Mouse (Mus musculus) intestine, embryonic 14.5 days (tissue): ENCODE measurements around the gene Methig1. TPM values are rescaled to one million over a fixed set of nuclear protein-coding genes. Genes with fewer than 3 reads are reported as not detected.
"Not testable (repeated sequence)": the region's sequence is repeated elsewhere in the genome, so short reads cannot be mapped to it uniquely, and the experiment has no call there.

ENCODE experiments used
- ATAC-seq: fragments of 200-750 bp; cut with Nextera tagmentation; replicated peaks from 2 replicates; pipeline ENCODE4 v1.8.0; 2017; ENCODE audit warnings: low read depth, moderate number of reproducible peaks, moderate TSS enrichment, moderate library complexity; ENCODE audit not compliant: low FRiP score, low TSS enrichment
- DNase-seq: peaks from one replicate; pipeline ENCODE4 v3.0.0-alpha.2; 2018; ENCODE audit warnings: low spot score
- H3K27ac ChIP-seq: fragments of 300-500 bp; sonication (generic); 2 replicates; pipeline ENCODE4 v1.5.1; 2014; ENCODE audit warnings: low read depth, mild to moderate bottlenecking, control low read depth
- H3K27me3 ChIP-seq: fragments of 300-500 bp; sonication (generic); replicated peaks from 2 replicates; pipeline ENCODE4 v1.6.1; 2014; ENCODE audit warnings: low read length, control low read depth; ENCODE audit not compliant: control insufficient read depth, insufficient read depth
- H3K36me3 ChIP-seq: fragments of 300-500 bp; sonication (generic); 2 replicates; pipeline ENCODE4 v1.6.1; 2014; ENCODE audit warnings: low read length, control low read depth; ENCODE audit not compliant: control insufficient read depth, insufficient read depth
- H3K4me1 ChIP-seq: fragments of 300-500 bp; sonication (generic); replicated peaks from 2 replicates; pipeline ENCODE4 v1.6.1; 2014; ENCODE audit warnings: low read length, control low read depth, mixed read lengths; ENCODE audit not compliant: control insufficient read depth, insufficient read depth
- H3K4me2 ChIP-seq: fragments of 300-500 bp; sonication (generic); 2 replicates; pipeline ENCODE4 v1.6.1; 2014; ENCODE audit warnings: low read length
- H3K4me3 ChIP-seq: fragments of 300-500 bp; sonication (generic); 2 replicates; pipeline ENCODE4 v1.5.1; 2014; ENCODE audit warnings: low read depth, low read length, control low read depth, mixed read lengths
- H3K9ac ChIP-seq: fragments of 300-500 bp; sonication (generic); 2 replicates; pipeline ENCODE4 v1.6.1; 2014; ENCODE audit warnings: mild to moderate bottlenecking, low read length
- H3K9me3 ChIP-seq: fragments of 300-500 bp; sonication (generic); 2 replicates; pipeline ENCODE4 v1.6.1; 2016; ENCODE audit warnings: low read length, control low read depth; ENCODE audit not compliant: control insufficient read depth
- WGBS: fragments of 180-500 bp; shearing (Covaris S2); extraction: QIAGEN DNeasy Blood & Tissue Kit; methylation state at CpG from one replicate; pipeline ENCODE4 v1.1.7; 2014; 5-methylcytosine and 5-hydroxymethylcytosine counted together
- polyA plus RNA-seq: library from polyadenylated mRNA; unstranded; fragments of >200 nt; fragmentation: Nextera tagmentation; extraction: Ambion mirVana; gene quantifications from 2 replicates; pipeline ENCODE4 v1.2.1, GENCODE M21; 2014

Methig1 gene
- polyA plus RNA-seq, 1 experiment from 2014 or later: not detected

- Histone ChIP-seq H3K36me3 (no peaks in the 10 kb centered on the region), H3K27ac (no peak overlapping the region), H3K27me3 (no peaks in the 10 kb centered on the region), H3K9ac (no peak overlapping the region), H3K9me3 (no peaks in the 10 kb centered on the region), H3K4me2 (no peak overlapping the region), H3K4me1 (no peaks in the 10 kb centered on the region), H3K4me3 (no peak overlapping the region)
- no peak for DNase-seq
- ATAC-seq: no peak
- WGBS: 66% methylated on average over 7 of the region's 7 CpGs
Observed at GRCm38 (mm10) chr15:100330739-100331138, 22.2 kb upstream of the Methig1 start.

DNA sequence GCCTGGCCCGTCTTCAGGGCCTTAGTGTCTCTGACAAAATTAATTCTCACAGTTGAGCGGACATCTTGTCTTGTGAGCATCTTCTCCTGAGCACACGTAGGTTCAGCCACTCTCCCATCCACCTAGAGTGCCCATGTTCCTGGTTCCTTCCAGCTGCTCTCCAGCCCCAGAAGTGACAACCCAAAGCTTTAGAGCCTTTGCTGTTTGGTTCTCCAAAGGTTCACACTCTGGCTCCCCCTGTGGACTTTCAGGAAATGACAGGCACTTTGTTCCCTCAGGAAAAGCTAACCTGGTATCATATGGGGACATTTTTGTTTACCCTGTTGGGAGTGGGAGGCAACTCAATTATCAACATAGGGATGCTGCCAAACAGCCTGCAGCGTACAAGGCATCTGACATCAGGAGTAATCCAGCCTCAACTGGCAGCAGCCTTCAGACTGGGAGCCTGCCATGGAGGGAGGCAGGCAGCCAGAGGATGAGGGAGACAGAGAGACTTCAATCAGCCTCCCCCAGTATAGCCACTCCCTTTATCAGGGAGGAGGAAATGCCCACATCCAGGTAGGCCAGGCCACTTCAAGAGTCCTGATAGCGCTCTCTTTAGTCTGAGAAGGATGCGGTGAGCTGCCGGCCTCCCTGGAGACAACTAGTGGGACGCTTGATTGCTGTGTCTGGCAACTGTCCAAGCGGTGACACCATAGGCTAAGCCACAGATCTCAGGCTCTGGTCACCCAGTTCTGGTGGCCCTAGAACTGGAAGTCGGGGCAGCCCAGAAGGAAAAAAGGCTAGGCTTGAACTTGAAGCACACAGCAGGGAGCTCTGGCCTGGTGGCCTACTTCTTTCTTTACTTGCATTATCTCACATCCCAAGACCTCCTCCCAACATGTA, 20.6 kb upstream of the Methig1 start:
- ATAC-seq, DNase-seq, H3K27me3 ChIP-seq, H3K4me1 ChIP-seq, H3K4me2 ChIP-seq, H3K36me3 ChIP-seq, H3K4me3 ChIP-seq, H3K9ac ChIP-seq, H3K9me3 ChIP-seq, H3K27ac ChIP-seq: not testable (repeated sequence)
- 37% methylated on average over 2 of the region's 10 CpGs for WGBS

- WGBS: 77% methylated on average over 10 of the region's 10 CpGs
- no peaks in the 10 kb centered on the region for H3K9me3 ChIP-seq
- no peak within 1 kb of the TSS for H3K4me3 ChIP-seq
- no peak for ATAC-seq
- H3K4me2 ChIP-seq: no peak within 1 kb of the TSS
- no peaks in the 10 kb centered on the region for H3K27me3 ChIP-seq
- no peak within 1 kb of the TSS for H3K27ac ChIP-seq
- H3K9ac ChIP-seq: no peak within 1 kb of the TSS
- no peak for DNase-seq
- H3K4me1 ChIP-seq: no peaks in the 10 kb centered on the region
- H3K36me3 ChIP-seq: no peaks in the 10 kb centered on the region
Observed at GRCm38 (mm10) chr15:100334629-100335028, 18.3 kb upstream of the Methig1 start, which contains the start of gene Mettl7a3. Mettl7a3 (plus strand) TSS chr15:100334929.

DNA sequence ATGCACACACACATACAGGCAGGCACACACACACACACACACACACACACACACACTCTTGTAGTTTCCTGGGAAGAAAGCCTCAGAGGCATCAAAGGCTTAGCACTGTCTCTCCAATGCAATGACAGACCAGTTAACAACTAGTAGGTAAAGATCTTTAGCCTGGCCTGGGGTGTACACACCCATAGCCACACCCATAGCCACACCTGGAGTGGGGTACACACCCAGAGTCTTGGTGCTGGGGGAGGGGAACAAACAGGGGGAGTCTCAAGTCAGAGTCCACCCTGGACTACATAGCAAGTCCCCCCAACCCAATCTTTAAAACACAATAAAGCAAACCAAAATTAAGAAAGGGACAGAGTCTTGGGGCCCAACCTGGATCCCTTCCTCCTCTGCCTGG, 15.6 kb upstream of the Methig1 start:
- H3K36me3 ChIP-seq, H3K4me2 ChIP-seq, DNase-seq, H3K4me1 ChIP-seq, H3K9ac ChIP-seq, H3K9me3 ChIP-seq, H3K27me3 ChIP-seq, H3K4me3 ChIP-seq, H3K27ac ChIP-seq, ATAC-seq: not testable (repeated sequence)

DNA sequence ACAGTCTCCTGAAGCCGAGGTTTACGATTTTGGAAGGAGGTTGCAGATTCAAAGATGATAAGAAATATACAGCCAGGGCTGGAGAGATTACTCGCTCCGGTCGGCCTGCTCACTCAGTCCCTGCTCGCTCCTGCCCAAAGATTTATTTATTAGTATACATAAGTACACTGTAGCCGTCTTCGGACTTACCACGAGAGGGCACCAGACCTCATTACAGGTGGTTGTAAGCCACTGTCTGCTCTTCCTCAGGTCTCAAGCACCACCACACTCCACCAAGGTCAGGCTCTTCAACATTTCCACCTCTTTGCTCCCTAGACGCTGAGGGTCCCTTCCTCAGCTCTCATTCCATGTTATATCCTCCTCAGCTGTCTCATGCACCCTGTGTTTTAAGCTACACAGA, 15.1 kb upstream of the Methig1 start:
- not testable (repeated sequence) for H3K4me2 ChIP-seq, H3K27me3 ChIP-seq, H3K4me3 ChIP-seq, H3K9ac ChIP-seq, H3K27ac ChIP-seq, H3K4me1 ChIP-seq, H3K36me3 ChIP-seq, DNase-seq, H3K9me3 ChIP-seq
- ATAC-seq: peak; percentile 55; the same call in 1 of the 2 replicates
- WGBS: 22% methylated on average over 9 of the region's 10 CpGs

DNA sequence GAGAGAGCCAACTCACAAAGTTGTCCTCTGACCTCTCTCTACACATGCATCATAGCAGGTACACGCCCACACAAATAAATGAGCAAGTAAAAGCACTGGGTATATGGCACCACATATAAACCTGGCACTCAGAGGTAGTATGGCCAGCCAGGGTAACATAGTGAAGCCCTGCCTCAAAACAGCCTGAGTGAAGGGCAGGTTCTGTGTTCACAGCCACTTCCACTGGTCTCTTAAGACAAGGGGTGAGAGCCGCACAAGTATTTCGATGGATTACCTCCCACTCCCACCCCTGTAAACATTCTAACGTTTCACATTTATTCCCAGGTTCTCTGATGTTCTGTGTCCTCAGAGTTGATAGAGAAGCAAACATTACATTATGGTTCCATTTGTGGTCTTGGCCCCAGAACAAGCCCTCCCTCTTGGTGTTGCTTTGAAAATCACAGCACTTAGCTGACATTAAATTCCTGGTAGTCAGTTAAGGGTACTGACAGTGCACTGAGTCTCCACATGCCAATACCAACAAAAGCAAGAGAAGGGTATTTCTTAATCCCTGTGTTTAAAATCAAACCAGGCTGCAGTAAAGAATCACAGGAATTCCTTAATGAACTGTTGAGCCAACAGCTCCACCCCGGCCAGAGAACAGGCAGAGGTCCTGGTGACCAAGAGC, 11.5 kb upstream of the Methig1 start:
- not testable (repeated sequence) for H3K4me1 ChIP-seq, H3K9me3 ChIP-seq, H3K27me3 ChIP-seq, H3K4me3 ChIP-seq, H3K9ac ChIP-seq, DNase-seq, H3K36me3 ChIP-seq, H3K27ac ChIP-seq, ATAC-seq, H3K4me2 ChIP-seq
- WGBS: 40% methylated on average over 4 of the region's 5 CpGs

DNA sequence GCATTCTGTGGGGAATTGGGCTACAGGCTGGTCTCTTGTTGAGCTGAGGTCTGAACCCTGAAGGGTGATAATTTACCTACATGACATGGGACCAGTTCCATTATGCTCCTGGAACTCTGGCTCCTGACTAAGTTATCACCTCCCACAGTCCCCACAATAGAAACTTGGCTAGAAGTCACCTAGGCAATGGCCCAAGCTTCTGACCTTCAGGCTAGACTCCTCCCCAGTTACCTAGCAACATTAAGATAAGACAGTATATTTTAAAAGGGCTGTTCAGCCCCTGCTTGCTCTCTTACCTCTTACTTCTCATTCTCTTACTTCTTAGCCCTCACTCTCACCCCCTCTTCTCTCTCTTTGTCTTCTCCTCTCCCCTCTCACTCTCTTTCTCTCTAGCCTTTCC, 7.5 kb upstream of the Methig1 start:
- Histone ChIP-seq H3K27ac (no peak overlapping the region), H3K4me1 (peaks cover 6% of the 10 kb centered on the region; the same call in 1 of the 2 replicates), H3K9ac (no peak overlapping the region), H3K9me3 (no peaks in the 10 kb centered on the region), H3K36me3 (no peaks in the 10 kb centered on the region), H3K27me3 (no peaks in the 10 kb centered on the region), H3K4me3 (no peak overlapping the region), H3K4me2 (no peak overlapping the region)
- ATAC-seq: no peak
- DNase-seq: no peak

DNA sequence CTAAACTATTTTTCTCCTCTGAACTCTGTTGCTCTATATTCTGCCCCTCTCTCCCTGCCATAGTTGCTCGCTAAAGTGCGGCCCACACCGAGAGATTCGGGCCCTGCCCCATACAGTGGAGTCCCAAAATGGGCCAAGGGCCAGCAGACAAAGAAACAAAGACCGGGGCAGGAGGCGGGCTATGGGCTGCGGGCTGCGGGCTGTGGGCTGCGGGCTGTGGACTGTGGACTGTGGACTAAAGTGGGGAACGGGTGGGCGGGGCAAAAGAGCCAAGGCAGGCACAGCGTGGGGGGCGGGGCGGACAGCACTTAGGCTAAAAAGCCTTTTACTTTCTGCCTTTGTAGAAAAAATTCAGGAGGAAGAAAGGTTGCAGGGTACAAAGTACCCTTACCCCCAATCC, 6.2 kb upstream of the Methig1 start:
- no peak for DNase-seq
- H3K36me3 ChIP-seq: no peaks in the 10 kb centered on the region
- no peak overlapping the region for H3K27ac ChIP-seq
- H3K27me3 ChIP-seq: no peaks in the 10 kb centered on the region
- H3K9me3 ChIP-seq: no peaks in the 10 kb centered on the region
- no peak overlapping the region for H3K4me3 ChIP-seq
- no peak for ATAC-seq
- no peak overlapping the region for H3K4me2 ChIP-seq
- 76% methylated on average over 14 of the region's 14 CpGs for WGBS
- H3K4me1 ChIP-seq: peaks cover 11% of the 10 kb centered on the region; the same call in 1 of the 2 replicates
- H3K9ac ChIP-seq: no peak overlapping the region
